Mouse (Mus musculus): ENCODE measurements around the gene Zdhhc7. TPM values are rescaled to one million over a fixed set of nuclear protein-coding genes. Genes with fewer than 3 reads are reported as not detected.

The Zdhhc7 gene
- polyA plus RNA-seq, 1 experiment from 2014 or later = 28.0 TPM

- H3K27me3 ChIP-seq (replicated peaks; ENCODE audit: control insufficient read depth, insufficient read depth, low read length) = no peaks in the 10 kb centered on the region
- no peak overlapping the region for H3K4me2 ChIP-seq (ENCODE audit: low read length)
- H3K36me3 ChIP-seq (ENCODE audit: control insufficient read depth, insufficient read depth, low read length) = no peaks in the 10 kb centered on the region
- ATAC-seq = peak; percentile 81
- H3K9ac ChIP-seq (ENCODE audit: low read depth, low read length) = no peak overlapping the region
- 30% methylated on average over 4 of the region's 4 CpGs for WGBS
- H3K27ac ChIP-seq (ENCODE audit: low read depth, low read length) = no peak overlapping the region
- H3K9me3 ChIP-seq (ENCODE audit: control insufficient read depth, low read length) = peaks cover 5% of the 10 kb centered on the region; the same call in 1 of the 2 replicates
- H3K4me3 ChIP-seq (ENCODE audit: low read length) = no peak overlapping the region
- no peaks in the 10 kb centered on the region; the same call in 1 of the 2 replicates for H3K4me1 ChIP-seq (ENCODE audit: control insufficient read depth, insufficient read depth, low read depth, low read length)
Observed at GRCm38 (mm10) chr8:120071684-120072083, 29.6 kb downstream of the Zdhhc7 start.

DNA sequence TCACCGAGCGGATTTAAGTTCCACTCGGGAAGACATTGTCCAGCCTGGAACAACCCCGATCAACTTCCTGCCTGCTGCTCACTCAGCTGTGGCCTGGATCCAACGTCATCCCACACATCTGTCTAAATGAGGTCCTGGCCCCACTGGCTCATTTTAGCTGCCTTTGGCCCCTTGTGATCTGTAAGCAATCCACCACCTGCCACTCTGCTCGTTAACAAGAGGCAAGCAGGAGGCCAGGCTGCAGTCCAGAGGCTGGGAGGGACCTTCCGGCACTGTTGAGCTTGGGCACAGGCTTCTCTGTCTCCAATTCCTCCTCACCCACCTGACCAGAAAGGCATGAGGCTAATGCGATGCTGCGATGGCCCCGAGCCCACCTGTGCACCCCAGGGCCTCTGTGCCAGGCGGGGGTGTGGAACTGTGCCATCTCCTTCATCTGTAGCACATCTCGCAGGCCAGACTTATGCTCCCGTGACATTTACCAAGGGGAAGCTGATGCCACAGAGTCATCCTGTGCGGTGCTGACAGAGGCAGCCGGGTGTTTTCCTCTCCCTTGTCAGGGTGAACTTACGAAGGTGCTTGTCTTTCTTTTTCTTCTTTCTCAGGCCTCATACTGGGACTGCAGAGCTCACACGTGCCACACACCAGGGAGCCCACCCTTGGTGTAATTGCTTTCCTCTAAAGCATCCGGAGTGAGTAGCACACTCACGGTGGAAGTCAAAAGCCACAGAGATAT is 33.2 kb downstream of the Zdhhc7 start:
- WGBS = 56% methylated on average over 19 of the region's 19 CpGs
- no peak for ATAC-seq
- Histone ChIP-seq H3K27ac (ENCODE audit: low read depth, low read length) (no peak overlapping the region), H3K4me3 (ENCODE audit: low read length) (no peak overlapping the region), H3K4me1 (ENCODE audit: control insufficient read depth, insufficient read depth, low read depth, low read length) (no peaks in the 10 kb centered on the region; the same call in 1 of the 2 replicates), H3K9ac (ENCODE audit: low read depth, low read length) (no peak overlapping the region), H3K36me3 (ENCODE audit: control insufficient read depth, insufficient read depth, low read length) (no peaks in the 10 kb centered on the region), H3K9me3 (ENCODE audit: control insufficient read depth, low read length) (peaks cover 5% of the 10 kb centered on the region; the same call in 1 of the 2 replicates), H3K27me3 (replicated peaks; ENCODE audit: control insufficient read depth, insufficient read depth, low read length) (no peaks in the 10 kb centered on the region), H3K4me2 (ENCODE audit: low read length) (no peak overlapping the region)

- Histone ChIP-seq H3K4me2 (ENCODE audit: low read length) (no peak overlapping the region), H3K36me3 (ENCODE audit: control insufficient read depth, insufficient read depth, low read length) (no peaks in the 10 kb centered on the region), H3K27me3 (replicated peaks; ENCODE audit: control insufficient read depth, insufficient read depth, low read length) (no peaks in the 10 kb centered on the region), H3K27ac (ENCODE audit: low read depth, low read length) (no peak overlapping the region), H3K9me3 (ENCODE audit: control insufficient read depth, low read length) (peaks cover 5% of the 10 kb centered on the region; the same call in 1 of the 2 replicates), H3K4me1 (ENCODE audit: control insufficient read depth, insufficient read depth, low read depth, low read length) (no peaks in the 10 kb centered on the region), H3K9ac (ENCODE audit: low read depth, low read length) (no peak overlapping the region), H3K4me3 (ENCODE audit: low read length) (no peak overlapping the region)
- WGBS = 92% methylated on average over 4 of the region's 4 CpGs
- ATAC-seq = no peak
Observed at GRCm38 (mm10) chr8:120066226-120066625, 35.1 kb downstream of the Zdhhc7 start.

DNA sequence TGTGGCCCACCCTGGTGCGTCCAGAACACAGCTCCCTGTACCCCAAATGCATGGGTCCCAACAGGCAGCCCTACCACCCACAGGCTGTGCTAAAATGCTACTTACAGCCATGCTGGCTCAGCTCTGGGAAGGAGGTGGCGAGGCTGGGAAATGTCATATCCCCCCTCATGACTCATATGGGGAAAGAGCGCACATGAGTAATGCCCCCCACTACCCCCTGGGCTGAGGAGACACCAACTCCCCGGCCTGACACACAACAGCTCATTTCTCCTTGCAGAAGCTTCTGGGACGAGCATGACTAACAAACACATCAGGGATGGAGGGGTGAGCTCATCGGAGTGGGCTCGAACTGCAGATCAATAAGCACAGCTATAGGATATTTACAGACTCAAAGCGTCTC is 35.7 kb downstream of the Zdhhc7 start:
- Histone ChIP-seq H3K9me3 (ENCODE audit: control insufficient read depth, low read length) (peaks cover 5% of the 10 kb centered on the region; the same call in 1 of the 2 replicates), H3K36me3 (ENCODE audit: control insufficient read depth, insufficient read depth, low read length) (no peaks in the 10 kb centered on the region), H3K9ac (ENCODE audit: low read depth, low read length) (no peak overlapping the region), H3K4me3 (ENCODE audit: low read length) (no peak overlapping the region), H3K27ac (ENCODE audit: low read depth, low read length) (no peak overlapping the region), H3K4me2 (ENCODE audit: low read length) (no peak overlapping the region), H3K27me3 (replicated peaks; ENCODE audit: control insufficient read depth, insufficient read depth, low read length) (no peaks in the 10 kb centered on the region), H3K4me1 (ENCODE audit: control insufficient read depth, insufficient read depth, low read depth, low read length) (no peaks in the 10 kb centered on the region)
- 88% methylated on average over 8 of the region's 8 CpGs for WGBS
- no peak for ATAC-seq

GRCm38 (mm10) chr8:120063326-120063725 is 38.0 kb downstream of the Zdhhc7 start:
- WGBS = 92% methylated on average over 3 of the region's 3 CpGs

GRCm38 (mm10) chr8:120062742-120063141 is 38.5 kb downstream of the Zdhhc7 start:
- Histone ChIP-seq H3K9ac (ENCODE audit: low read depth, low read length) (no peak overlapping the region), H3K4me3 (ENCODE audit: low read length) (no peak overlapping the region), H3K9me3 (ENCODE audit: control insufficient read depth, low read length) (peaks cover 5% of the 10 kb centered on the region; the same call in 1 of the 2 replicates), H3K27me3 (replicated peaks; ENCODE audit: control insufficient read depth, insufficient read depth, low read length) (no peaks in the 10 kb centered on the region), H3K27ac (ENCODE audit: low read depth, low read length) (no peak overlapping the region), H3K36me3 (ENCODE audit: control insufficient read depth, insufficient read depth, low read length) (no peaks in the 10 kb centered on the region), H3K4me2 (ENCODE audit: low read length) (no peak overlapping the region), H3K4me1 (ENCODE audit: control insufficient read depth, insufficient read depth, low read depth, low read length) (no peaks in the 10 kb centered on the region)
- WGBS = 93% methylated on average over 14 of the region's 14 CpGs
- no peak for ATAC-seq

More at GRCm38 (mm10) chr8:120063326-120063725, 38.0 kb downstream of the Zdhhc7 start:
- H3K27ac ChIP-seq (ENCODE audit: low read depth, low read length) = no peak overlapping the region
- H3K4me2 ChIP-seq (ENCODE audit: low read length) = no peak overlapping the region
- no peaks in the 10 kb centered on the region for H3K27me3 ChIP-seq (replicated peaks; ENCODE audit: control insufficient read depth, insufficient read depth, low read length)
- H3K36me3 ChIP-seq (ENCODE audit: control insufficient read depth, insufficient read depth, low read length) = no peaks in the 10 kb centered on the region
- H3K9me3 ChIP-seq (ENCODE audit: control insufficient read depth, low read length) = peaks cover 5% of the 10 kb centered on the region; the same call in 1 of the 2 replicates
- H3K4me3 ChIP-seq (ENCODE audit: low read length) = no peak overlapping the region
- H3K9ac ChIP-seq (ENCODE audit: low read depth, low read length) = no peak overlapping the region
- no peaks in the 10 kb centered on the region for H3K4me1 ChIP-seq (ENCODE audit: control insufficient read depth, insufficient read depth, low read depth, low read length)
- no peak for ATAC-seq

DNA sequence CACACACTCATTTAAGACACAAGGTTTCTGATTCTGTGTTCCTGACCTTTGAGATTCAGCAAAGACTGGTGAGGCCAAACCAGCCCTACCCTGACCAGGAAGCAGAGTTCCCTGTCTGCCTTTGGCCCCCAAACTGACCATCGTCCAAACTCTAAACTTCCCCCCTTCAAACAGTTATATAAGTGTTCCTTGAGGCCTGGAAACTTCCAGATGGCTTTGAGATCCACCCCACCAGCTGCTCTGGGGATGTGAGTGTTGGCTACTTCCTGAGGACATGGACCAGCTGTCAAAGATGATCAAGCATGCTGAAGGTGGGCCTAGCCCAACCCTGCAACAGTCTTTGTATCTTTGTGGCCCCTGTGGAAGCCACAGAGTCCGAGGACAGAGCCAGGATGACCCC is 44.2 kb downstream of the Zdhhc7 start:
- Histone ChIP-seq H3K4me2 (ENCODE audit: low read length) (no peak overlapping the region), H3K27ac (ENCODE audit: low read depth, low read length) (no peak overlapping the region), H3K27me3 (replicated peaks; ENCODE audit: control insufficient read depth, insufficient read depth, low read length) (no peaks in the 10 kb centered on the region), H3K4me1 (ENCODE audit: control insufficient read depth, insufficient read depth, low read depth, low read length) (no peaks in the 10 kb centered on the region), H3K4me3 (ENCODE audit: low read length) (no peak overlapping the region), H3K9ac (ENCODE audit: low read depth, low read length) (no peak overlapping the region), H3K9me3 (ENCODE audit: control insufficient read depth, low read length) (no peaks in the 10 kb centered on the region), H3K36me3 (ENCODE audit: control insufficient read depth, insufficient read depth, low read length) (no peaks in the 10 kb centered on the region)
- whole genome bisulfite sequencing = 79% methylated on average over 2 of the region's 2 CpGs
- ATAC-seq = no peak

GRCm38 (mm10) chr8:120054833-120055232 is 46.4 kb downstream of the Zdhhc7 start:
- no peaks in the 10 kb centered on the region for H3K9me3 ChIP-seq (ENCODE audit: control insufficient read depth, low read length)
- ATAC-seq = no peak
- H3K4me2 ChIP-seq (ENCODE audit: low read length) = no peak overlapping the region
- H3K27ac ChIP-seq (ENCODE audit: low read depth, low read length) = no peak overlapping the region
- no peaks in the 10 kb centered on the region for H3K27me3 ChIP-seq (replicated peaks; ENCODE audit: control insufficient read depth, insufficient read depth, low read length)
- no peak overlapping the region for H3K9ac ChIP-seq (ENCODE audit: low read depth, low read length)
- no peak overlapping the region for H3K4me3 ChIP-seq (ENCODE audit: low read length)
- H3K36me3 ChIP-seq (ENCODE audit: control insufficient read depth, insufficient read depth, low read length) = no peaks in the 10 kb centered on the region
- 92% methylated on average over 3 of the region's 3 CpGs for WGBS
- H3K4me1 ChIP-seq (ENCODE audit: control insufficient read depth, insufficient read depth, low read depth, low read length) = no peaks in the 10 kb centered on the region

GRCm38 (mm10) chr8:120052318-120052717 is 49.0 kb downstream of the Zdhhc7 start:
- Histone ChIP-seq H3K9ac (ENCODE audit: low read depth, low read length) (no peak overlapping the region), H3K9me3 (ENCODE audit: control insufficient read depth, low read length) (no peaks in the 10 kb centered on the region), H3K4me1 (ENCODE audit: control insufficient read depth, insufficient read depth, low read depth, low read length) (no peaks in the 10 kb centered on the region)

More at GRCm38 (mm10) chr8:120052318-120052717, 49.0 kb downstream of the Zdhhc7 start:
- Histone ChIP-seq H3K27ac (ENCODE audit: low read depth, low read length) (no peak overlapping the region), H3K4me2 (ENCODE audit: low read length) (no peak overlapping the region), H3K4me3 (ENCODE audit: low read length) (no peak overlapping the region), H3K27me3 (replicated peaks; ENCODE audit: control insufficient read depth, insufficient read depth, low read length) (no peaks in the 10 kb centered on the region), H3K36me3 (ENCODE audit: control insufficient read depth, insufficient read depth, low read length) (no peaks in the 10 kb centered on the region)
- 83% methylated on average over 8 of the region's 8 CpGs for WGBS
- no peak for ATAC-seq

Measured in hindbrain, embryonic 16.5 days (tissue).